Mouse (Mus musculus) midbrain, embryonic 16.5 days (tissue): ENCODE measurements around the gene Mzf1. TPM values are rescaled to one million over a fixed set of nuclear protein-coding genes. Genes with fewer than 3 reads are reported as not detected.

Source experiments
- ATAC-seq: fragments of 200-750 bp; cut with Nextera tagmentation; 2 replicates; pipeline ENCODE4 v1.8.0; 2017; ENCODE audit warnings: moderate TSS enrichment
- H3K27ac ChIP-seq: fragments of 300-500 bp; sonication (generic); 2 replicates; pipeline ENCODE4 v1.5.1; 2014; ENCODE audit warnings: mild to moderate bottlenecking, low read length, mixed read lengths
- H3K27me3 ChIP-seq: fragments of 300-500 bp; sonication (generic); 2 replicates; pipeline ENCODE4 v1.6.1; 2014; ENCODE audit warnings: low read depth, low read length, mixed read lengths; ENCODE audit not compliant: control insufficient read depth, insufficient read depth
- H3K36me3 ChIP-seq: fragments of 300-500 bp; sonication (generic); 2 replicates; pipeline ENCODE4 v1.6.1; 2014; ENCODE audit warnings: mild to moderate bottlenecking, low read length, moderate library complexity, mixed read lengths; ENCODE audit not compliant: control insufficient read depth, insufficient read depth
- H3K4me1 ChIP-seq: fragments of 300-500 bp; sonication (generic); 2 replicates; pipeline ENCODE4 v1.6.1; 2014; ENCODE audit warnings: mild to moderate bottlenecking, low read length, mixed read lengths; ENCODE audit not compliant: control insufficient read depth, insufficient read depth
- H3K4me2 ChIP-seq: fragments of 300-500 bp; sonication (generic); 2 replicates; pipeline ENCODE4 v1.6.1; 2014; ENCODE audit warnings: mild to moderate bottlenecking, low read length, mixed read lengths
- H3K4me3 ChIP-seq: fragments of 300-500 bp; sonication (generic); 2 replicates; pipeline ENCODE4 v1.5.1; 2014; ENCODE audit warnings: low read depth, mild to moderate bottlenecking, low read length, moderate library complexity, mixed read lengths
- H3K9ac ChIP-seq: fragments of 300-500 bp; sonication (generic); 2 replicates; pipeline ENCODE4 v1.6.1; 2014; ENCODE audit warnings: low read depth, low read length, mixed read lengths
- H3K9me3 ChIP-seq: fragments of 300-500 bp; sonication (generic); replicated peaks from 2 replicates; pipeline ENCODE4 v1.6.1; 2014; ENCODE audit warnings: mild to moderate bottlenecking, low read length, mixed read lengths; ENCODE audit not compliant: control insufficient read depth, poor library complexity, severe bottlenecking
- WGBS: fragments of 180-500 bp; shearing (Covaris S2); extraction: QIAGEN DNeasy Blood & Tissue Kit; methylation state at CpG from one replicate; pipeline ENCODE4 v1.1.7; 2014; 5-methylcytosine and 5-hydroxymethylcytosine counted together
- polyA plus RNA-seq: library from polyadenylated mRNA; unstranded; fragments of >200 nt; fragmentation: Nextera tagmentation; extraction: Ambion mirVana; gene quantifications from 2 replicates; pipeline ENCODE4 v1.2.1, GENCODE M21; 2015

Gene Mzf1
- polyA plus RNA-seq, 1 experiment from 2014 or later: 11.6 TPM

DNA sequence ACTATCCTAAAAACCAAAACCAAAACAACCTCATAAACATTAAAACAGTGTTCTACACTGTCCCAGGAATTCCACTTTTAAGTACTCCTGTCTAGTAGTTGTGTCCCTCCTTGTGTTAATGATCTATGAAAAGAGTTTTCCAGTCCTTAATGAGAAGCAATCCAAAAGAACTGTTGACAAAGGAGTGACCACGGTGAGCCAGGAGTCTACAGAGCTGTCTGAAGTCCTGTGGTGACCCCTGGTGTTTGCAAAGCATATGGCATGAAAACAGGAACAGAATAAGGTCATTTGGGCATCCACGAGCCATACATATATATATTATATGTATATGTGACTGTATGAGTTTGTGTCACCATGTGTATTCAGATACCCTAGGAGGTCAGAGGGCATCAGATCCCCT, 8.5 kb downstream of the Mzf1 start:
- Histone ChIP-seq H3K27me3 (peaks cover 13% of the 10 kb centered on the region), H3K4me2 (no peak overlapping the region), H3K9me3 (no peaks in the 10 kb centered on the region), H3K4me3 (no peak overlapping the region), H3K9ac (no peak overlapping the region), H3K27ac (no peak overlapping the region), H3K36me3 (no peaks in the 10 kb centered on the region), H3K4me1 (peaks cover 16% of the 10 kb centered on the region; the same call in 1 of the 2 replicates)
- ATAC-seq: peak; percentile 23; the same call in 1 of the 2 replicates
- 9% methylated on average over 2 of the region's 2 CpGs for WGBS

DNA sequence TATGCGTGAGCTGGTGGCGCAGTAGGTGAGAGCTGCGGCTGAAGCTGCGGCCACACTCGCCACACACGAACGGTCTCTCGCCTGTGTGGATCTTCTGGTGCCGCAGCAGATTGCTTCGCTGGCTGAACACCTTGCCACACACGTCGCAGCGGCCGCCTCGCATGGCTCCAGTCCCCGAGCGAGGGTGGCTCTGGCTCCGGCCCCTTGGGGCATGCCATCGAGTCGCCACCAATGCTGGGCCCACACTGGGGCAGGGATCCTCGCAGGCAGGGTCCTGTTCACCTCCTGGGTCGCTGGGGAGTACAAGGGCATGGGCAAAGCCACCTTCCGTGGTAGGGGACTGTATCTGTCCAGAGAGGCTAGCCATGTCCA, 10.3 kb downstream of the Mzf1 start:
- Histone ChIP-seq H3K4me3 (peak overlapping the region; percentile 55), H3K36me3 (no peaks in the 10 kb centered on the region), H3K9ac (peak overlapping the region; percentile 80), H3K27me3 (peaks cover 13% of the 10 kb centered on the region), H3K9me3 (no peaks in the 10 kb centered on the region), H3K4me2 (peak overlapping the region; percentile 93), H3K27ac (peak overlapping the region; percentile 74), H3K4me1 (peaks cover 18% of the 10 kb centered on the region)
- peak; percentile 30; the same call in 1 of the 2 replicates for ATAC-seq
- 3% methylated on average over 23 of the region's 23 CpGs for WGBS

- Histone ChIP-seq H3K36me3 (no peaks in the 10 kb centered on the region), H3K9ac (peak overlapping the region; percentile 80), H3K27ac (peak overlapping the region; percentile 74), H3K27me3 (peaks cover 13% of the 10 kb centered on the region), H3K4me1 (peaks cover 24% of the 10 kb centered on the region), H3K4me2 (peak overlapping the region; percentile 93), H3K9me3 (no peaks in the 10 kb centered on the region), H3K4me3 (peak overlapping the region; percentile 55)
- WGBS: 4% methylated on average over 88 of the region's 88 CpGs
- peak; percentile 70 for ATAC-seq
Observed at GRCm38 (mm10) chr7:13043445-13044253, 10.9 kb downstream of the Mzf1 start.

DNA sequence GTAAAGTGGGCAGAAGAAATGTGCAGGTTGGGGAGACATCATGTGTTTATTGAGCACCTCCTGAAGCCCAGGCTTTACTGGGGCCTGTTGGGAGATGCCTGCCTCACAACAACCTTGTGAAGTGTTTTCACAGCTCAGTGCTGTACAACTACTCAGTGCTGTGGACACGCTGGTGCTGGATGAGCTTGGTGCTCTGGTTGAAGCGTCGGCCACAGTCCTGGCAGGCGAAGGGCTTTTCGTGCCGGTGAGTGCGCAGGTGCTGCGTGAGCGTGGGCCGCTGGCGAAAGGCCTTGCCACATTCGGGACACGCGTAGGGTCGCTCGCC, 11.5 kb downstream of the Mzf1 start:
- 44% methylated on average over 16 of the region's 16 CpGs for WGBS
- no peak for ATAC-seq
- Histone ChIP-seq H3K36me3 (no peaks in the 10 kb centered on the region), H3K4me2 (peak overlapping the region; percentile 93), H3K4me1 (peaks cover 25% of the 10 kb centered on the region), H3K9ac (peak overlapping the region; percentile 80), H3K27me3 (peaks cover 13% of the 10 kb centered on the region), H3K4me3 (peak overlapping the region; percentile 55), H3K27ac (peak overlapping the region; percentile 74), H3K9me3 (no peaks in the 10 kb centered on the region)

- peaks cover 13% of the 10 kb centered on the region for H3K27me3 ChIP-seq
- no peak overlapping the region for H3K4me3 ChIP-seq
- no peak overlapping the region for H3K9ac ChIP-seq
Observed at GRCm38 (mm10) chr7:13042511-13042910, 12.1 kb downstream of the Mzf1 start.

DNA sequence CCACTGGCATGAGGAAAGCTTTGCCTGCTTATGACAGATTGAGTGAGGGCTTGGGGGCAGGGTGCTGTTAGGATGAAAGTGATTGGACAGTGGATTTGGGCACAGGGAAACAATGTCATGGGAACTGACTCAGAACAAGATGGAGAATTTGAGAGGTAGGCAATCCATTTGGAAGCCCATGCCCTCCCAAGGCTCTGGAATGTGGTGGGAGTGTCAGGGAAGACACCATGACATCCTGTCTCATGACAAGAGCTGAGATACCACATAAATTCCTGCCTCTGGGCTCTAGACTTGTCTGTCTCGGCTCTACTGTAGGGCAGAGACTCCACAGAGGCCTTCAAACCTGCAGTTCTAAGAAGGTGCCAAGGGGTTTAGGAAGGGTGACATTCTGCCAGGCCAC, 13.3 kb downstream of the Mzf1 start:
- no peaks in the 10 kb centered on the region for H3K9me3 ChIP-seq
- no peak for ATAC-seq
- peaks cover 33% of the 10 kb centered on the region for H3K4me1 ChIP-seq
- H3K36me3 ChIP-seq: no peaks in the 10 kb centered on the region
- H3K9ac ChIP-seq: no peak overlapping the region
- H3K4me3 ChIP-seq: no peak overlapping the region
- H3K4me2 ChIP-seq: no peak overlapping the region
- H3K27ac ChIP-seq: no peak overlapping the region
- WGBS: 83% methylated on average over 1 of the region's 1 CpGs
- peaks cover 13% of the 10 kb centered on the region for H3K27me3 ChIP-seq

More at GRCm38 (mm10) chr7:13042511-13042910, 12.1 kb downstream of the Mzf1 start:
- no peak for ATAC-seq
- H3K36me3 ChIP-seq: no peaks in the 10 kb centered on the region
- 76% methylated on average over 6 of the region's 6 CpGs for WGBS
- no peaks in the 10 kb centered on the region for H3K9me3 ChIP-seq
- peaks cover 25% of the 10 kb centered on the region for H3K4me1 ChIP-seq
- H3K27ac ChIP-seq: no peak overlapping the region
- no peak overlapping the region for H3K4me2 ChIP-seq

GRCm38 (mm10) chr7:13039181-13039580, 15.4 kb downstream of the Mzf1 start:
- H3K9me3 ChIP-seq: no peaks in the 10 kb centered on the region
- peak overlapping the region; percentile 100 for H3K27ac ChIP-seq
- H3K9ac ChIP-seq: peak overlapping the region; percentile 97
- H3K4me1 ChIP-seq: peaks cover 31% of the 10 kb centered on the region
- ATAC-seq: no peak
- H3K36me3 ChIP-seq: peaks cover 5% of the 10 kb centered on the region; the same call in 1 of the 2 replicates
- peak overlapping the region; percentile 72 for H3K4me3 ChIP-seq
- peak overlapping the region; percentile 89 for H3K4me2 ChIP-seq
- H3K27me3 ChIP-seq: peaks cover 7% of the 10 kb centered on the region
- 88% methylated on average over 1 of the region's 1 CpGs for WGBS

DNA sequence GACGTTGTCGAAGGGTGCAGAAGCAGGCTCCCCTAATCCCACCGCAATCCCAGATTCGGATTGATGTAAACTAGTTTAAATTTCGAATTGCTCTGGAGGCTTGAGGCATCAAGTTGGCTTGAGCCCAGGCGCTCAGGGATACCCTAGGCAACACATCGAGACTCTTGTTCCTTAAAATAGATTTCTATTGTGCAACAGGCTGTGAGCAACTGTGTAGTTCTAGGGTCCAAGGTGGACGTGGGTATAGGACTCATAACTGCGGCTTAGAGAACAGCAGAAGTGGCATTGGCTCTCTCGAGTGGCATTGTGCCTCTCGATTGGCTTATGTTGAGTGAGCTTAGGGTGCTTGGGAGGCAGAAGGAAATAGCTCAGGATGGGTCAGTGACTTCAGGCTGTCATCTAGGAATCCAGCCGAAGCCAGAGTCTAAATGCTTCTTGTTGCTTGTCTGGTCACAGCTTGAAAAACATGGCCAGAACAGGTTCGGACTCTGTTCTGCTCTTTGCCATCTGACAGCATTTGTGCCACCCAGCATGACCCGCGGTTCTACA, 15.9 kb downstream of the Mzf1 start:
- WGBS: 21% methylated on average over 15 of the region's 15 CpGs
- peak overlapping the region; percentile 97 for H3K9ac ChIP-seq
- ATAC-seq: peak; percentile 0; the same call in 1 of the 2 replicates
- peak overlapping the region; percentile 89 for H3K4me2 ChIP-seq
- peaks cover 31% of the 10 kb centered on the region for H3K4me1 ChIP-seq
- no peaks in the 10 kb centered on the region for H3K9me3 ChIP-seq
- H3K36me3 ChIP-seq: peaks cover 5% of the 10 kb centered on the region; the same call in 1 of the 2 replicates
- peak overlapping the region; percentile 72 for H3K4me3 ChIP-seq
- H3K27me3 ChIP-seq: peaks cover 7% of the 10 kb centered on the region
- H3K27ac ChIP-seq: peak overlapping the region; percentile 100
